Mouse (Mus musculus) fibroblast of lung, adult 2 months (primary cell): ENCODE data around the gene Pnp2.

ENCODE experiments used
- DNase-seq: peaks from one replicate; pipeline ENCODE4 v3.0.0-alpha.2; 2011; ENCODE audit warnings: low read depth

Pnp2 gene

GRCm38 (mm10) chr14:51008781-51009180, 53.0 kb downstream of the Pnp2 start:
- DNase-seq = no peak

- no peak for DNase-seq
Measured at GRCm38 (mm10) chr14:51009572-51009971, 53.8 kb downstream of the Pnp2 start.
